Mouse (Mus musculus) right cerebral cortex, postnatal 36 days (tissue): ENCODE data around the gene Ascc2.
A peak's percentile ranks its signal among the peaks of the same experiment; 100 is the strongest.
"Not testable (repeated sequence)": the region's sequence is repeated elsewhere in the genome, so short reads cannot be mapped to it uniquely, and the experiment has no call there.

ENCODE experiments used
- DNase-seq, 2 experiments: peaks; one replicate each; pipeline ENCODE4 v3.0.0; 2022; ENCODE audit warnings: low spot score in 2 of 2, mixed read lengths in 1 of 2

Ascc2 gene

DNA sequence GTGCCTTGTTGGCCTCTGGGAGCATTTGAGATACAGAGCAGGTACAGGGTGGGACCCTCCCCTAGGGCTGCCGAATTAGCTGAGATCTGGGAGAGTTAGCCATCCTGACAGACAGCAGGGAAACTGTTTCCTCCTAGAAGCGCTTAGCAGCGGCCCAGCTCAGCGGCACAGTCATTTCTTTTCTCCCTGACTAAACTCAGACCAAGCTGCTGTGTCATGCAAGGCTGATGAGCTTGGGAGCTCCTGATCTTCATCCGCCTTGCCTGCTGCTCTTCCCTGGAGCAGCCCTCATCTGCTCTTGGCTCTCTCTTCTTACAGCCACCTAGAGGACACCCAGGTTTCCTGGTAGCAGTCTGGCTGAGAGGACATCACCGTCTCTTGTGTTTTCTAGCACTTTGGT lies 46.6 kb downstream of the Ascc2 start:
- no peak for DNase-seq

DNA sequence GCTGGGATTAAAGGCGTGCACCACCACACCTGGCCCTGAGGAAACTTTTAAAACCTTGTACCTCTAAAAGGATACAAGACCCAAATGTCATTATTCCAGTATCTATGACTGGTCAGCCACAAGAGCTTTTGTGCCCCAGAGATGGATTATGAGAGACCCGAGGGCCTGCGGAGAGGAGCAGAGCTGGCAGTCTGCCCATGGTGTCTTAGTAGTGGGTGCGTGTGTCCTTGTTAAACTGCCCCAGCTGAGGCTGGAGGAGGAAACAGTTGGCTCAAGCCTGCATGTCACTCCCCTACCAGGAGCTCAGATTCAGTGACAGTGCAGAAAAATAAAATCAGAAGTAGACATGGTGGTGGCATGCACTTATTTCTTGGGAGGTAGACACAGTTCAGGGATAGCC lies 47.5 kb downstream of the Ascc2 start:
- no peak for DNase-seq

DNA sequence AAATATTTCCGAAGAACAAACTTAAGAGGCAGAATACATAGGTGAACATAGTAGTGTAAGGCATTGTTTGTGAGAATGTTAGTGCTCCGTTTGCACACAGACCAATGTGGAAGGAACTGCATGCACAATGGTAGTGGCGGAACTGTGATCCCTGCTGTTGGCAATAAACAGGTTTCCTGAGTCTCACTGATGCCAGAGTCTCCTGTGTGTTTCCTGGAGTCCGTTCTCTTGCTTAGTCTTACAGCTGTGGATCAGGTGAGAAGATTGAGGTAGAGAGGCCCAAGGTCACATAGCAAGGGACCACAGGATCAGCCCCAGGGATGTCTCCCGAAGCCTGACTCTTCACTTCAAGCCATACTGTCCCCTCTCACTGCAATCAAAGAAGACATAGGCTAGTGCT lies 48.0 kb downstream of the Ascc2 start:
- DNase-seq = no peak

DNA sequence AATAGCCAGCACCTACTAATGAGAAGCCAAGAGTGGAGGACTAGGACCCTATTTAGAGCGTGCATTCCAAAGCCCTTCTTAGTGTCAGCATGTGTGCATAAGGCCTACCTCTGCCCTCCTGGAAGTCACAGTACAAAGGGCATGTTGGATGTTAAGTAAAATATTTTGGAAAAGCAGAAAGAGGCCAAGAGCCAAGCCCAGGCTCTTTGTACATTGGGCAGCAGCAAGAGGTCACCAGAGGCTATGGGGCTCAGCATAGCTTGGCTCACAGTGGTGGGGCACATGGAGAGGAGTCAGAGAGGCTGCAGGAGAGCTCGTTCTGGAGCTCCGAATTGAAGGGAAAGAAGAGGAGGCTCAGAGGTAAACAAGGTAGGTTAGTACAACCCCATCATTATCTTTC lies 49.5 kb downstream of the Ascc2 start:
- no peak for DNase-seq

DNA sequence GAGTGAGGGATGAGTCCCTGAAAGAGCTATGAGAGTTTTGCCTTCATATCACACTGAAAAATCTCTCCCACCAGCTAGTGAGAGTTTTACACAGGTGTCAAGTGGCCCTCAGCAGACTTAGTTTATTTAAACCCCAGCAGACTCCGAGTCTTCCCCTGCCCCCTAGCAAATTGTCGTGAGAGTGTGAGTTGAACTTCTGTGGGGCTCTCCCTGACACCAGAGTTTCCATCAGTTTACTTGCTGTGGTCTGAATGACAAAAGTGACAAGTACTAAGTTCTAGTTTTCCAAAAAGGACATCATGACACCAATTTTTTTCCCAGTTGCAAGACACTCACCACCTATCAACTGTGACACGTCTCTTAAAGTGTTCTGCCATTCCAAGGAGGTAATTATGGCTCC lies 50.3 kb downstream of the Ascc2 start:
- no peak for DNase-seq

DNA sequence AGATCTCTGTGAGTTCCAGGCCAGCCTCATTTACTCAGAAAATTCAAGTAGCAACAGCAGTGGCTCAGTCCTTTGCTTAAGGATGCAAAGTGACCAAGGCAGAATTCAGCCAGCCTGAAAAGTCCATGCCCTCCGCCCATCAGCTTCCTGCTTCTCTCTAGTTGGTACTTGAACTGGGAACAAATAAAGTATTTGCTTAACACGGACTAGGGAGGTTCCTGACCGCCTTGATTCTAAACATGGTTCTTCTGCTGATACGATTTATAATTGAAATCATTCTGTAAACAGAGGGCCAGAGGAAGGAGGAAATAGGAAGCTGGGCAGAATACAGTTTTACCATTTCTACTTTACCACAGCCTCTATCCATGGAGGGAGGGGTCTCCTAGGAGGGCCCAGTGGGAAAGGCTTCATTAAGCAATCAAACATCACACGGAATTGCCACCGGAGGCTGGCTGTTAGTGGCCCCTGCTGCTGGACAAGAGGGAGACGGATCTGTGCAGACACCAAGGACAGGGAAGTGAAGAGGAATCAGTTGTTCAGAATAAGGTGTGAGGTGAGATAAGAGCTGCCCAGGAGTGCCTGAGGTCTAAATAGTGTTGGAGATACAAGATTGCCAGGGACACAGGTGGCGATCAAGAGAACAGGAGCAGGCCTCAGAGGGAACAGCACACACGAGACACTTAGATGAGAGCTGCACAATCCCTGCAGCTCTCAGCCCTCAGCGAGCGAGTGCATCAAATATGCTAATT lies 51.3 kb downstream of the Ascc2 start:
- no peak for DNase-seq

DNA sequence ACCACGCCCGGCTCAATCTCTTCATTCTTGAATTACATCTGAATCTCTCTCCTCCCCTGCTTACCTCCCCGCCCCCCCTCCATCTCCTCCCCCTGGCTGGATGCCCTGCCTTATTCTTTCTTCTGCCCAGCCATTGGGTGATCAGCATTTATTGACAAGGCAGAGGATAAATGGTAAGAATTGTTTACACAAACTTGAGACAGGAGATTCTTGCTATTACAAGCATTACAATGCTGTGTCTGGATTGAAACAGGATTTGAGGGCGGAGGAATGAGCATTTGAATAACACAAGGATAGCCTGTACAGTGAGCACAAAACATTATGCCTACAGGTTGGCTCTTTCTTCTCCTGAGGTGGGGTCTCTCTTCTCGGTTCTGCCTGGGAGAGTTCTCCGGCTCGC lies 52.8 kb downstream of the Ascc2 start:
- no peak for DNase-seq

DNA sequence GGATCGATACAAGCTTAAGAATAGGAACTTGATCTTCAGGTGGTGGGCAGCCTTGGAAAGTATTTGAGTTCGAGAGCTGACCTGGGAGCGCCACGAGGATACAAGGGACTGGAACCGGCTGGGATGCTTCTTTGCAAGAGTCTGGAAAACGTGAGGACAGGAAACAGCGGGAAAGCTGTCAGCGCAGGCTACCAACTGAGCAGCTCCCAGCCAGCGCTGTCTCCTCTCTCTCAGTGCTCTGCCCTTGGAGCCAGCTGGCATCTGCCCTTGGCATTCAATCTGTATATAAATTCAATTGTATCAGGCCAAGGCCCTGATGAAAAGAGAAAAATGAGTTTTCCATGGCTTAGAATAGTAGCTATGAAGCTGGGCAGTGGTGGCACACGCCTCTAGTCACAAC lies 53.7 kb downstream of the Ascc2 start:
- no peak for DNase-seq

DNA sequence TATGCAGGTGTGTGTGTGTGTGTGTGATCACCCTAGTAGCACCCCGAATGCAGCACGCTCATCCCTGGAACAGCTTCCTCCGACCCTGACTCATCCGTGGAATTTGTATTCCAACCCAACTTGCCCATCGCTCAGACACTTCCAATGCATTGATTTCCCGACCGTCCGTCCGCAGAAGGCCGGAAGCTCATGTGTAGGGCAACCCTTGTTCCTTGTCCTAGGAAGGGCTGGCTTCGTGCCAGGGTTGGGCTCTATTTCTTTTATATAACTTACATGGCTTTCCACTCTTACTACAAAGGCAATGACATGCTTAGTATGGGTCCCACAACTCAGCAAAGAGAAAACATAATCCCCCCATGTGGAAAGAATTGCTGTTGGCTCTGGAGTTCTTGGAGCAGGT lies 54.6 kb downstream of the Ascc2 start:
- DNase-seq = no peak

DNA sequence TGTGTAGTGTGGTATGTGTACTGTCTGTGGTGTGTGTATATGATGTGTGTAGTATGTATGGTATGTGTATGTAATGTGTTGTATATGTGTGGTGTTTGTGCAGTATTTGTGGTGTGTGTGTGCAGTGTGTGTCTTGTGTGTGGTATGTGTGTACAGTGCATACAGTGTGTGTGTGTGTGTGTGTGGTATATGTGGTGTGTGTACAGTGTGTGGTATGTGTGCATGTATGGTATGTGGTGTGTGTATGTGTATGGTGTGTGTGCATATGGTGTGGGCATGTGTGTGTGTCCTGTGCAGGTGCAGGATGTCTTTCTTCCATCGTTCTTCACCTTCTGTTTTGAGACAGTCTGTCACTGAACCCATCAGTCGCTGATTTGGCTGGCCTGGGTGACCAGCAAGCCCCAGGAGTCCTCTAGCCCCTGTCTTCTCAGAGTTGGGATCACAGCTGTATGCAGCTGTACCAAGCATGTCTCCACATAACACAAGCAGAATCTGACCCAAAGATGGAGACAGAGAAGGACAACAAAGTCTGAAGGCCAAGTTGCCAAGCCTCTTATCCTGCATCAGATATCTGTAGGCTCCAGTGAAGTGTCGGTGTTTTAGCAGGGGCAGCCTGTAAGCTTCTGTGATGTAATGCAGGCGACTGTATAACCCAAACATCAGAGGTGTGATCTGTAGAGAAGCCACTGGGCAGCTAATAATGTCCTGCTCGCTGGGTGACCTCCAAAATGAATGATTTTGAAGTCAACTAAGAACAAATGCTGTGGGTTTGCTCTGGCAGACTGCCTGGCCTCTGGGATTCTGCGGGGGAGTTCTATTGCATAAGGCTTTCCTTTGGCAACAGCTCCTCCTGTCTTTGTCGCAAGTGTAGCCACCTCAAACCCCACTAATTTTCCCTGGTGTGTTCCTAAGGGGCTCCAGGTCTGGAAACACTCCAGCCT lies 59.8 kb downstream of the Ascc2 start:
- DNase-seq = peak; percentile 39 to 66

DNA sequence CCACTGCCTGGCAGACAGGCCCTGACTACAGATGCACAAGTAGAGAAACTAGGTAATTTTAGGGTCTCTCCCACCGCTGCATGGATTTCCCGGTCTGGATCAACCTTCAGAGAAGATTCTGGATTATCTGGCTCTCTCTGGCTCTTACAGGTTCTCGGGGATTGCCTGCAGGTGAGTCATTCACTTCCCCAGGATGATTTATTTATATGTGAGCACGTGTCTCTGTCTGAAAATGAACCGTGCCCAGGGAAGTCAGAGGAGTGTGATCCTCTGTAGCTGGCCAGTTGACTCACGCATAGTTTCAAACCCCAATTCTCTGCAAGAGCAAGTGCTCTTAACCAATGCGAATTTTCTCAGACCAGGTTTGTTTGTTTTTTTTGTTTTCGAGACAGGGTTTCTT lies 63.2 kb downstream of the Ascc2 start:
- no peak for DNase-seq

DNA sequence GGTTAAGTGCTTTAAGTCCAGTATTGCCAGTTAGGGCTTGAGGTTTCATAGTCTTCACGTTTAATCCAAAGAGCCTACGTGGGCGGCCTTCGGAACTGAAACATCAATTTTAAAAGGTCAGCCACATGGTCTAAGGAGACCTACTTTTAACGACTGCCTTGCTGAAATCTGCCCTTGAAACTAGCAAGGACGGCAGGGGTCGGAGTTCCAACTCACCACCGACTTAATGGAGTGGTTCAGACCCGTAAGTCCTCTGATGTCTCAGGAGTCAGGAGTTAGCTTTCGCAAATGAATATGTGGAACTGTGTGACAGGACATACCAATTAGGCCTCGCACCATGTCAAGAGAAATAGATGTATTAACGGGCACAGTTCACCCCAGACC lies 66.1 kb downstream of the Ascc2 start:
- DNase-seq = no peak

DNA sequence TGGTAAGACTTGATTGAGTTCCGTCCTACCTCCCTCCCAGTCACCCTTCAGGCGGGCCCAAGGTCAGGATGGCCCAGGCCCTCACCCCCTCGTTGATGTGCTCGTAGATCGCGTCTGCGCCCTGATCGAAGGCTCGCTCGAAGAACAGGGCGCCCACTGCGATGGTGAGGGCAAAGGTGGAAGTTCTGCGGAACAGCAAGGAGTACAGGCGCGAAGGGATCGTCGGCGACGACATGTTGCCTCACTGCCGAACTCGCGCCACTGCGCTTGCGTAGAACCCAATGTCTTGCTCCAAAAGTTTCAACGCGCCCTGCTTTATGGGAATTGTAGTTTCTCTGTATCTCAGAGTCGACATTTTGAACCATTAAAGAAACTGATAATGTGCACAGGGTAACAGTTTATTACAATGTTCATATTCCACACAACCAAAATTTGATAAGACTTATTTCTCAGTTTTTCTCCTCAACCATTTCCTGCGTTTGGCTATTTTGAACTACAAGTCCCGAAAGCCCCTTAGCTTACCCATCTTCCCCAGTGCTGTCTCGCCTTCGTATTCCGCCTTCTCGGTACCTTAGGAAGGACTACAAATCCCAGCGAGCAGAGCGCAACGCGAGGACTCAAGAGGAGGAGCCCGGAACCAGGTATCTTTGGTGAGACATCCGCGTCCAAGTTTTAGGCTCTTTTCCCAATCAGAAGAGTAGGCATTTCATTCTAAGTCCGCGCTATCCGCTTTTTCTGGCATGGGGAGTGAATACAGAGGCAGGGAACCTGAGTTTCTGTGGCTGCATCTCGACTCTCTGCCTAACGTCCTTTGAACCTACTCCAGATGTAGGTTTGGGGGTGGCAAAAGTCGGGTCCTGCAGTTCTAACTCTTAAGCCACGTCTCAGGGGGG lies 66.8 kb downstream of the Ascc2 start, which contains the start of the genes Uqcr10 and Zmat5:
Gene Uqcr10 (minus strand): TSS at position 271 of the 893 bp plus-strand sequence.
Gene Zmat5 (plus strand): TSS at position 607 of the 893 bp plus-strand sequence.
- peak; percentile 88 to 92 for DNase-seq

DNA sequence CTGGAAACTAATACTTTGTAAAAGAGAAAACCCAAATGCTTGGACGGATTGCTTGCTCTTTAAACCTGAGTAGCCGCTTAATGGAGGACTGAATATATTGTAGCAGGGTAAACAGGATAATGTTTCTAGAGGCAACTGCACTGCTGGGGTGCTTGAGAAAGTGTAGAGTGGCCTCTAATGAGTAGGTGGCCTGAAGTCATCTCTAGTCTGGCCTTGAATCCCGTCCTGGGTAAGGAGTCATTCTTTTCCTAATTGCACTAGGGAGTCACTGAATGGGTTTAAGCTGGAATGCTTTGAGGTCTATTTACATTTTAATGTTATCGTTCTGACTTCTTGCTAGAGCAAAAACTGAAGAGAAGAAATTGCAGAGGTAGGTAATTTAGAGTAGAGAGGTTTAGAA lies 67.6 kb downstream of the Ascc2 start:
- DNase-seq = no peak

DNA sequence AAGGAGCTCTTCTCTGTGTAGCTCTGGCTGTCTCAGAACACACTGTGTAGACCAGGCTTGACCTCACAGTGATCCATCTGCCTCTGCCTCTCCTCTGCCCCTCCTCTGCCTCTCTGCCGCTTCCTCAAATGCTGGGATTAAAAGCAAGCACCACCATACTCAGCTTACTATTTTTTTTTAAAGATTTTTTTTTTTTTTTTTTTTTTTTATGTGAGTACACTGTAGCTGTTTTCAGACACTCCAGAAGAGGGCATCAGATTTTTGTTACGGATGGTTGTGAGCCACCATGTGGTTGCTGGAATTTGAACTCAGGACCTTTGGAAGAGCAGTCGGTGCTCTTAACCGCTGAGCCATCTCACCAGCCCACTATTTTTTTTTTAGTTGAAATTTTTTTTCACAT lies 72.6 kb downstream of the Ascc2 start:
- DNase-seq = not testable (repeated sequence)

DNA sequence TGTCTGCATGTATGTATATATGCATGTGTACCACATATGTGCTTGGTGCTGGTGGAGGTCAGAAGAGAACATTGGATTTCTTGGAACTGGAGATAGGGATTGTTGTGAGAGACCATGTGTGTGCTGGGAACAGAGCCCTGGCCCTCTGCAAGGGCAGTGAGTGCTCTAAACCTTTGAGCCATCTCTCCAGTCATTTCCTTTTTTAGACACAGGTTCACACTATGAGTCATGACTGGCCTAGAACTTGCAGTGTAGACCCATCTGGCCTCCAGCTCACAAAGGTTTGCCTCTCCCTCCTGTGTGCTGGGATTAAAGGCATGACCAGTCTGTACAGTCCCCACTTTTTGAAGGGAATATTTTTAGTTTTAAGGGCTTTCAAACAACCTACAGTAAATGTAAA lies 75.3 kb downstream of the Ascc2 start:
- DNase-seq = no peak

DNA sequence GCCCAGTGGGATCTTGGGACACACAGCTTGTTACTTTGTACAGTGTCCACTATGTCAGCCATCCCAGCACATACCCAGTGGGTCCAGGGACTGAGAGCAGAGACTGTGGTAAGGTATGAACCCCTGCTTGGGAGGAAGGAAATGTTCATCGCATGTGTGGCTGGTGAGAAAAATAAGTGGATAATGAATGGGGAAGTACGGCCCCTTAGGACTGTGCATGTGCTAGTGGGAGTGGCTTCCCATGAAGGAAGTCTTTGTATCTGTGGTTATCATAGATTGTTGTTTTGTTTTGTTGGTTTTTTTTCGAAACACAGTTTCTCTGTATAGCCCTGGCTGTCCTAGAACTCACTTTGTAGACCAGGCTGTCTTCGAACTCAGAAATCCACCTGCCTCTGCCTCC lies 77.2 kb downstream of the Ascc2 start:
- DNase-seq = no peak

DNA sequence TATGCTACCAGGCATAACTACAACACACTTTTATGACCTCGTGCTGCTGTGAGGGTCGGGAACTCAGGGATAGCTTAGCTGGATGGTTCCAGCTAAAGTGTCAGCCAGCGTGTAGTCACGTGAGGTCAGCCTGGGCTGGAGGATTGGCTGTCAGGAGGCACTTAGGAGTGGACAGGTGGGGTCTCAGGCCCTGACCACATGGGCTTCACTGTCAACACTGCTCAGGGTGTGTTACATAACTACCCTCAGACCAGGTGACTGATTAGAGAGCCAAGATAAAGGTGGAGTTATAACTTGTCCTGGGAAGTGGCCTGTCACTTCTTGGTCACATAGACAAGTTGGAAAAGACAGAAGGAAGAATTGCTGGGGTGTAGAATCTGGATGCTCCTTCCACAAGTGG lies 78.0 kb downstream of the Ascc2 start:
- no peak for DNase-seq

DNA sequence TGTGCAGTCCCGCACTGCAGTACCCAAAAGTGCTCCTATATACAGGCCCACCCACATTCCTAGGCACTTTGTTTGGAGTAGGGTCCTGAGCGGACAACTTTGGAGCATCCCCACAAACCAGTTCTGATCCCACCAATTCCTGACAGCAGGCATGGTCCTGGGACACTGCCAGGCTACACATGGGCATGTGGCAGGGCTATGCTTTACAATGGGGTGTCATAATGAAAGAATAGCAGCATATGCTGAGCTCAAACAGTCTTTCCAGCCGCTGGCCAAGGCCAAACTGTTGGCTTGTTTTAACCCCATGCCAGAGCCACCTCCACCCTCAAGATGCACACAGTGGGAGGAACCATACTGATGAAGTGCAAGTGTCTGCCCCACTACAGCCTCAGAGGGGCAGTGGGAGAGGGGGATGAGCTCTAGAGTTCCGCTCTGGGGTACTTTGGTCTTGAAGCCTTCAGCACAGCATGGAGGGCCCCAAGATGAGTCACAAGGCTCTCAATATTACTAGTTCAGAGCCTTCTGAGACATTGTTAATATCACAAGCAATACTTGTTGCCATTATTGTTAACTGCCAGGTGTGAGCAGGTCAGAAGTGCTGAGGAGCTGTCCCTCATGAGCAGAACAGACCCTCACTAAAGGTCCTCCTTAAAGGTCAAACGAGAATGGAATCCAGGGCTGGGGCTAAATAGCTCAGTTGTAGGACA lies 79.1 kb downstream of the Ascc2 start:
- DNase-seq = no peak

DNA sequence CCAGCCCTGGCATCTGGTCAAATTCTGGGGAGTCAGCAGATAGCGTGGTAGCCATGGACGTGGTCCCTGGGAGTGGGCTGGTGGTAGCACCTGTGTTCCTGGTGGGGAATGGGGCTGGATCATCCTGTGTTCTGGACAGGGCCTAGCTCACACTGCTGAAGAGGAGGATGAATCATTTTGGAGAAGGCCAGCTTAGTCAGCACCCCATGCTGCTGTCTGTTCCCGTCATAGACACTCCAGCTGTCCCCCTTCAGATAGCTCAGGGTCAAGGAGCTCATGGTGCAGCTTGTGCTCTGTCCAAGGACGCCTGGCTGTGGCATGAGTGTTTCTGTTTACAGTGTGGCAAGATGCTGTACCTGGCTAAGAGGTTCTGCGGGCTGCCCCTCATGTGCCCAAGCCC lies 81.0 kb downstream of the Ascc2 start:
- DNase-seq = no peak

DNA sequence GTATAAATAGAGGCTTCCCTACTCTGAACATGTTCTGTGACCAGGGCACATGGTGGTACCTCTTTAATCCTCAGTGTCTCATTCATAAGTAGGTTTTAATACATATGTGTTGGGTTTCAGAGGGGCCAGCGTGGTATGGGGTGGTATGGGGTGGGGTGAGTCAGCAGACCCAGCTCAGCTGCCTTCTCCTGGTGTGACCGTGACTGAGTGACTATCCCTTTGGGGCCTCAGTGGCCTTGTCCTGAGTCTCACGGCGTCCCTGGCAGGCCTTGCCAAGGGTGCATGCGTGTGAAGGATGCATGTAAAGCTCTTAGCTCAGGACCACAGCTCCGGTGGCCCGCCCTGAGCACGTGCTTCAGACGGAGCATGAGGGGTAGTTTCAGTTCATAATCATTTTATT lies 82.4 kb downstream of the Ascc2 start:
- no peak for DNase-seq
